Mouse (Mus musculus): ENCODE data around the gene Dmap1. TPM values are rescaled to one million over a fixed set of nuclear protein-coding genes. Genes with fewer than 3 reads are reported as not detected.

Gene Dmap1
- 8.5 and 20.5 TPM in 2 replicates for polyA plus RNA-seq (2012; rRNA removed)

DNA sequence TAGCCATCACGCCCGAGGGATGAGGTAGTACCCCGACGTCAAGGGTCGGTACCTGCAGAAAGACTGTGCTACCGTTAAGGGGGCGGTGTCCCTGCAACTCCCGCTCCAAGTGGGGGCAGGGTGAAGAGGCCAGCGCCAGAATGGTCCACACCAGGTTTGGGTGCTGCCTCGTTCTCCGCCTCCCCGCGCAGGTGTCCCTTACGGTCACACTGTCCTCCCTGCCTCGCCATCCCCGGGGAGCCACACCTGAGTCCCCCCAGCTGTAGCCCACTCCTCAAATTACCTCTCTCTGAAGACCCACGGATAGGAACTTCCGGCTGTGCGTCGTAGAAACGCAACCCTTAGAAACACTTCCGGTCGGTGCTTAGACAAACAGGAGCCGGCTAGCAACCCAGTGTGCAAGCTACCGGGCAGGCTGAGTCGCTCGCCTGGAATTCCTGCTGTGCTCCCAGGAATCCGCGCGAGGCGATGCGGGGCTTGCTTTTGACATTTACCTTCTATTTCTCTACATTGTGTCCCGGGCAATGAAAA lies at the start of gene Dmap1:
Dmap1 (minus strand) TSS at position 343 of the 531 bp plus-strand sequence.
- WGBS = under 1% methylated on average over 33 of the region's 33 CpGs
- H3K27me3 ChIP-seq (ENCODE audit: control insufficient read depth, insufficient read depth, low read length) = no peaks in the 10 kb centered on the region
- TF ChIP-seq CTCF (IDR thresholded peaks at IDR 0.05; ENCODE audit: extremely low read depth, insufficient read length, insufficient replicate concordance, low read depth, low read length) (no peak), POLR2A (IDR thresholded peaks at IDR 0.05; ENCODE audit: low read depth, low read length) (peak; percentile 55)
- no peaks in the 10 kb centered on the region for H3K4me1 ChIP-seq (ENCODE audit: control insufficient read depth, insufficient read depth, insufficient read length, low read length)
- H3K36me3 ChIP-seq (ENCODE audit: control insufficient read depth, insufficient read depth, low read length) = peaks cover 10% of the 10 kb centered on the region
- H3K27ac ChIP-seq (ENCODE audit: insufficient read depth, low read depth, low read length) = peak within 1 kb of the TSS; percentile 7; the same call in 1 of the 2 replicates
- peak within 1 kb of the TSS; percentile 94 for H3K4me3 ChIP-seq (ENCODE audit: low read depth, low read length)

DNA sequence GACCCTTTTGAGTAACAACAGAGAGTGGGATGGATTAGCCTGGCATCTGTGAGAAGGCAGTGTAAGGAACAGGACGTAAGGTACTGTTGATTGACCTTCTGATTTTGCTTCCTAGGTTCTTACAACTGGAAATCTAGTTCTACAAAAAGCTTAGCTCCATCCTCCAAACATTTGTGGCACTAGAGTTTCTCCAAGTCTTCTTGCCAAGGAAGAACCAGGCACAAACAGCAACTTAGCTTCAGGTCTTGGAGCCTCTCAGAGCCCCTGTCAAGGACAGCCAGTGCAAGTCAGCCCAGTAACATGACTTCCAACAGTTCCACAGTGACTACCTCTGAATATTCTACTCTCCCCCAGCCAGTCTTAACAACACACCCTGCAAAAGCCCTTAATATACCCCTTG lies 42.0 kb upstream of the Dmap1 start, which contains the start of gene Gm12845:
Gm12845 (plus strand) TSS at position 301 of the 400 bp plus-strand sequence.
- Histone ChIP-seq H3K36me3 (ENCODE audit: control insufficient read depth, insufficient read depth, low read length) (no peaks in the 10 kb centered on the region), H3K4me1 (ENCODE audit: control insufficient read depth, insufficient read depth, insufficient read length, low read length) (no peaks in the 10 kb centered on the region), H3K4me3 (ENCODE audit: low read depth, low read length) (no peak within 1 kb of the TSS), H3K27ac (ENCODE audit: insufficient read depth, low read depth, low read length) (no peak within 1 kb of the TSS), H3K27me3 (ENCODE audit: control insufficient read depth, insufficient read depth, low read length) (no peaks in the 10 kb centered on the region)
- TF ChIP-seq CTCF (IDR thresholded peaks at IDR 0.05; ENCODE audit: extremely low read depth, insufficient read length, insufficient replicate concordance, low read depth, low read length) = no peak
- TF ChIP-seq POLR2A (IDR thresholded peaks at IDR 0.05; ENCODE audit: low read depth, low read length) = no peak
- WGBS = 85% methylated on average over 1 of the region's 1 CpGs

DNA sequence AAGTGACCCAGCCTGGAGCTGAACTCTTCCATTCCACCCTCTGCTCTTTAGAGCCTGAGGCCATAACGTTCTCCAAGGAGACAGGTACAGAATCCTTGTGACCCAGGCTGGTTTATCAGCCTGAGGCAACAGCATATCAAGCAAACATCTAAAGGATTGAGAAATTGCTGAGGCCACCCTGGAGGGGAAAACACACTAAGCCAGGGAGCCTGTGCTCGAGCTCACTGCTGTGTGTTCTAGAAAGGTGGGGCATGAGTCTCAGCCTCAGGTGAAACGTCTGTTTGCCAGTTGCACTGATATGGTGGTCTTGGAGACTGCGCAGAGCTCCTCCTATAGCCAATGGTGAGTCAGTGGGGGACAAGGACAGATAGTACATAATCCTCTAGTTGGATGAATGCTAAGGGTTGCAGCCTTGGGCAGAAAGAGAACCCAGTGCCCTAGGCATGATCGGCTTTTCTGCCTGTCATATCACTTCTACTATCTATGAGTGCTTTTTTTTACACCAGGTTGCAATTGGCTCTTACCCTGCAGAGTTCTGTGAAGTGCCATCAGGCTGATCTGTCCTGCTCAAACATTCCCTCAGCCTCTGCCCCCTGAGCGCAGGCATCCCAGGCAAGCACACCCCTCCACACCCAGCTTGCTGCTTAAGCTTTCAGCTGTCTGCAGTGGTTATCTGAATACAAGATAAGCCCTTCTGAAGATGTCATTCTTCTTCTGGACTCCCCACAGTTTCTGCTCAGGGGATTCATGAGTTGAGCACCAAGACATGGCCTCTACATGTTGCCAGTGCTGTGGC lies 31.4 kb upstream of the Dmap1 start:
- TF ChIP-seq CTCF (IDR thresholded peaks at IDR 0.05; ENCODE audit: extremely low read depth, insufficient read length, insufficient replicate concordance, low read depth, low read length) (no peak), POLR2A (IDR thresholded peaks at IDR 0.05; ENCODE audit: low read depth, low read length) (no peak)
- Histone ChIP-seq H3K4me3 (ENCODE audit: low read depth, low read length) (no peak overlapping the region), H3K27ac (ENCODE audit: insufficient read depth, low read depth, low read length) (no peak overlapping the region), H3K27me3 (ENCODE audit: control insufficient read depth, insufficient read depth, low read length) (no peaks in the 10 kb centered on the region), H3K36me3 (ENCODE audit: control insufficient read depth, insufficient read depth, low read length) (no peaks in the 10 kb centered on the region), H3K4me1 (ENCODE audit: control insufficient read depth, insufficient read depth, insufficient read length, low read length) (peaks cover 24% of the 10 kb centered on the region)
- 38% methylated on average over 6 of the region's 6 CpGs for WGBS

DNA sequence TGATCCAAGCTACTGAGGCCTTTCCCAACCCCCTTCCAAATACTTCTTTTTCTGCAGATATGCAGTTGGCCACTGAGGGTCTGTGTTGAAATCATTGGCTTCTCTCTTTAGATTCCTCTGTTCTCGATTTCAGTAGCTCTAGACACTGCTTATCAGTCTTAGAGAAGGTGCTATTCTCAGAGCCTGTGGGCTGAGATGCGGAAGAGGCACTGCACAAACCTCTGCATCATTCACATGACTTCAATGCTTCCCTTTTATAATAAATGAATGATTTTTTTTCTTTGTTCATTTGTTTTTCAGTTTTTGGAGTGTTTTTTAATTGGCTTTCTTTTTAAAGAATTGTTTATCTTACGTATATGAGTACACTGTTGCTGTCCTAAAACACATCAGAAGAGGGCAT lies 30.2 kb upstream of the Dmap1 start:
- H3K4me3 ChIP-seq (ENCODE audit: low read depth, low read length) = no peak overlapping the region
- H3K36me3 ChIP-seq (ENCODE audit: control insufficient read depth, insufficient read depth, low read length) = no peaks in the 10 kb centered on the region
- TF ChIP-seq CTCF (IDR thresholded peaks at IDR 0.05; ENCODE audit: extremely low read depth, insufficient read length, insufficient replicate concordance, low read depth, low read length) (no peak), POLR2A (IDR thresholded peaks at IDR 0.05; ENCODE audit: low read depth, low read length) (no peak)
- 87% methylated on average over 3 of the region's 3 CpGs for WGBS
- H3K27me3 ChIP-seq (ENCODE audit: control insufficient read depth, insufficient read depth, low read length) = no peaks in the 10 kb centered on the region
- H3K27ac ChIP-seq (ENCODE audit: insufficient read depth, low read depth, low read length) = no peak overlapping the region
- H3K4me1 ChIP-seq (ENCODE audit: control insufficient read depth, insufficient read depth, insufficient read length, low read length) = peaks cover 24% of the 10 kb centered on the region

DNA sequence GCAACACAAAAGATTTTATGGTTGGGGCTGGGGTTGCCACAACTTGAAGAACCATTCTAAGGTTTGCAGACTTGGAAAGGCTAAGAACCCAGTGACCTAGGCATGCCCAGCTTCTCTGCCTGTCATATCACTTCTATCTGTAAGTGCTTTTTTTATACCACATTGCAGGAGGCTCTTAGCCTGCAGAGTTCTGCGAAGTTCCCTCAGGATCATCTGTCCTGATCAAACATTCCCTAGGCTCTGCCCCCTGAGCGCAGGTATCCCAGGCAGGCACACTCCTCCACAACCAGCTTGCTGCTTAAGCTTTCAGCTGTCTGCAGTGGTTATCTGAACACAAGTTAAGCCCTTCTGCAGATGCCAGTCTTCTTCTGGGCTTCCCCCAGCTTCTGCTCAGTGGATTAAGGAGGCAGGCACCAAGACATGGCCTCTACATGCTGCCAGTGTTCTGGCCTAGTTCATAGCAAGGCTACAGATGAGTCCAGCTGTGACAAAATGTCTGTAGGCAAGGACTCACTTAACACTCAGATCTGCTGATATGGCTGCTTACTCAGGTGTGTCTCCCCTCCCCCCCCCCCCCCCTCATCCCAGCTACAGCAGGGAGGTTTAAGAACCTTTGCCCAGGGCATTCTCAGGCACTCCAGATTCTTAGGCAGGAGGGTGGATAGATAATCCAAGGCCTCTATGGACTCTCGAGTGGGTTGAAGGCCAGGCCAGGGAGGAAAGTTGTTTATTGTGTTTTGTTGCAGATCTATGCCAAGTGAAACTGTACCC lies 26.9 kb upstream of the Dmap1 start:
- no peak for TF ChIP-seq POLR2A (IDR thresholded peaks at IDR 0.05; ENCODE audit: low read depth, low read length)
- TF ChIP-seq CTCF (IDR thresholded peaks at IDR 0.05; ENCODE audit: extremely low read depth, insufficient read length, insufficient replicate concordance, low read depth, low read length) = no peak
- H3K36me3 ChIP-seq (ENCODE audit: control insufficient read depth, insufficient read depth, low read length) = no peaks in the 10 kb centered on the region
- WGBS = 25% methylated on average over 3 of the region's 3 CpGs
- H3K27me3 ChIP-seq (ENCODE audit: control insufficient read depth, insufficient read depth, low read length) = no peaks in the 10 kb centered on the region
- H3K4me3 ChIP-seq (ENCODE audit: low read depth, low read length) = no peak overlapping the region
- H3K27ac ChIP-seq (ENCODE audit: insufficient read depth, low read depth, low read length) = peak overlapping the region; percentile 67
- peaks cover 19% of the 10 kb centered on the region for H3K4me1 ChIP-seq (ENCODE audit: control insufficient read depth, insufficient read depth, insufficient read length, low read length)

DNA sequence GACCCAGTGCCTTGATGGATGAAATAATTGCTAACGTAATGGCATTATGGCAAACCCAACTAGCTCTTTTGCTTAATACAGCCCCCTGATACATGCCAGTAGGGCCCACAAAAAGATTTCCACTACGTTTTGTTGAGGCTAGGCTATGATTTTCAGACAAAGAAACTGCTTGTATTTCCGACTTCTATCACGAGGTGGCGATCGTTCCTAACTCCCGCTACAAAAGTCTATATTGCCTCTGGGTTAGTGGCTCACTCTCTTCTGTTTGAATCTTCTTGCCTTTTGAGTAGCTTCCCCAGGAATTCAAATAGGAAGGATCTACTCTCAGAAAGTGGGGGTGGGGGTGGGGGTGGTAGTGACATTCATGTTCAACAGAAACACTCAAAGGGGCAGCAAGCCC lies 23.3 kb upstream of the Dmap1 start:
- H3K27ac ChIP-seq (ENCODE audit: insufficient read depth, low read depth, low read length) = no peak overlapping the region
- 3% methylated on average over 7 of the region's 7 CpGs for WGBS
- peaks cover 10% of the 10 kb centered on the region for H3K4me1 ChIP-seq (ENCODE audit: control insufficient read depth, insufficient read depth, insufficient read length, low read length)
- no peaks in the 10 kb centered on the region for H3K27me3 ChIP-seq (ENCODE audit: control insufficient read depth, insufficient read depth, low read length)
- no peak for TF ChIP-seq POLR2A (IDR thresholded peaks at IDR 0.05; ENCODE audit: low read depth, low read length)
- H3K36me3 ChIP-seq (ENCODE audit: control insufficient read depth, insufficient read depth, low read length) = no peaks in the 10 kb centered on the region
- H3K4me3 ChIP-seq (ENCODE audit: low read depth, low read length) = no peak overlapping the region

DNA sequence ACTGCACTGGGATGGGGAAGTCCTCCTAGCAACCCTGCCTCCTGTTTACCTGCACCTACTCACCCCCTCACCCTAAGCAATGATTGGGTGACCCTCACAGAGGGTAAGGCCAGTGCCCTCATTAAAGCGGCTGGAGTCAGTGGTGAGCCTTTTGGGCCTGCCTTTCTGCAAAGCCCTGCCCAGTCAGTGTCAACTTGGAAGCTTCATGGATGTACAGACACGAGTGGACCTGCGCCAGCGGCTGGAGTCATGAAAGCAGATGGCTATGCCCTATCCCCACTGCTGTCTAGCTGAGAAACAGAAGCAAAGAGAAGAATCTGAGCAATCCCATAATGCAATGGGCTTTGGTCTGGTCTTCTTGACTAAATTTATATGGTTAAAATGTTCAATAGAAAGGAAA lies 4.3 kb upstream of the Dmap1 start:
- Histone ChIP-seq H3K4me3 (ENCODE audit: low read depth, low read length) (no peak overlapping the region), H3K27ac (ENCODE audit: insufficient read depth, low read depth, low read length) (no peak overlapping the region), H3K27me3 (ENCODE audit: control insufficient read depth, insufficient read depth, low read length) (no peaks in the 10 kb centered on the region), H3K4me1 (ENCODE audit: control insufficient read depth, insufficient read depth, insufficient read length, low read length) (no peaks in the 10 kb centered on the region), H3K36me3 (ENCODE audit: control insufficient read depth, insufficient read depth, low read length) (no peaks in the 10 kb centered on the region)
- TF ChIP-seq CTCF (IDR thresholded peaks at IDR 0.05; ENCODE audit: extremely low read depth, insufficient read length, insufficient replicate concordance, low read depth, low read length) (no peak), POLR2A (IDR thresholded peaks at IDR 0.05; ENCODE audit: low read depth, low read length) (no peak)
- 80% methylated on average over 4 of the region's 4 CpGs for WGBS
